In genomic region chr2:26635489-26636324, GRCm38 (mm10) we compare ENCODE assay signal across 1 mouse cellular context.
TF ChIP-seq lines count a peak whose summit lies in the region.

No protein-coding gene starts in this region.

TF ChIP-seq in CH12.LX, 34 proteins besides CTCF, POLR2A, EP300 and RAD21:
- TF ChIP-seq ZMIZ1 (IDR thresholded peaks at IDR 0.05; ENCODE audit: low read depth, low read length) (peak; percentile 23; the same call in 1 of the 2 replicates), SIN3A (IDR thresholded peaks at IDR 0.05; ENCODE audit: low read length) (no peak; the same call in 1 of the 2 replicates), POLR2AphosphoS2 (IDR thresholded peaks at IDR 0.05; ENCODE audit: low read depth, low read length) (peak; percentile 29; the same call in 1 of the 2 replicates), MEF2A (IDR thresholded peaks at IDR 0.05; ENCODE audit: borderline replicate concordance, low read depth, low read length) (no peak)
